Mouse (Mus musculus) limb, embryonic 12.5 days (tissue): Measurements from ENCODE around the gene Scd3. TPM values are rescaled to one million over a fixed set of nuclear protein-coding genes. Genes with fewer than 3 reads are reported as not detected.

ENCODE experiments used
- ATAC-seq: fragments of 200-750 bp; cut with Nextera tagmentation; 2 replicates; pipeline ENCODE4 v1.8.0; 2017; ENCODE audit warnings: low read depth, moderate TSS enrichment; ENCODE audit not compliant: insufficient number of reproducible peaks, insufficient read depth, low FRiP score, low TSS enrichment
- H3K27ac ChIP-seq: fragments of 300-500 bp; sonication (generic); 2 replicates; pipeline ENCODE4 v1.5.1; 2016; ENCODE audit warnings: mild to moderate bottlenecking, moderate library complexity
- H3K27me3 ChIP-seq: fragments of 300-500 bp; sonication (generic); 2 replicates; pipeline ENCODE4 v1.6.1; 2016; ENCODE audit warnings: mild to moderate bottlenecking, moderate library complexity
- H3K36me3 ChIP-seq: fragments of 300-500 bp; sonication (generic); 2 replicates; pipeline ENCODE4 v1.6.1; 2016; ENCODE audit warnings: mild to moderate bottlenecking, moderate library complexity
- H3K4me1 ChIP-seq: fragments of 300-500 bp; sonication (generic); replicated peaks from 2 replicates; pipeline ENCODE4 v1.6.1; 2016
- H3K4me2 ChIP-seq: fragments of 300-500 bp; sonication (generic); 2 replicates; pipeline ENCODE4 v1.6.1; 2016; ENCODE audit warnings: mild to moderate bottlenecking, moderate library complexity
- H3K4me3 ChIP-seq: fragments of 300-500 bp; sonication (generic); replicated peaks from 2 replicates; pipeline ENCODE4 v1.5.1; 2016; ENCODE audit warnings: mild to moderate bottlenecking
- H3K9ac ChIP-seq: fragments of 300-500 bp; sonication (generic); replicated peaks from 2 replicates; pipeline ENCODE4 v1.6.1; 2016; ENCODE audit warnings: mild to moderate bottlenecking, moderate library complexity
- H3K9me3 ChIP-seq: fragments of 300-500 bp; sonication (generic); 2 replicates; pipeline ENCODE4 v1.6.1; 2016; ENCODE audit warnings: mild to moderate bottlenecking, moderate library complexity
- WGBS: fragments of 180-500 bp; shearing (Covaris S2); methylation state at CpG from one replicate; pipeline ENCODE4 v1.1.7; 2016; 5-methylcytosine and 5-hydroxymethylcytosine counted together
- polyA plus RNA-seq: library from polyadenylated mRNA; unstranded; fragments of >200 nt; fragmentation: Nextera tagmentation; extraction: Ambion mirVana; gene quantifications from 2 replicates; pipeline ENCODE4 v1.2.1, GENCODE M21; 2016

The Scd3 gene
- polyA plus RNA-seq, 1 experiment from 2014 or later, result not detected

GRCm38 (mm10) chr19:44195138-44195537, 7.9 kb upstream of the Scd3 start:
- ATAC-seq, result no peak
- Histone ChIP-seq H3K4me2 (no peak overlapping the region), H3K9ac (no peak overlapping the region), H3K27ac (no peak overlapping the region), H3K36me3 (no peaks in the 10 kb centered on the region), H3K27me3 (no peaks in the 10 kb centered on the region), H3K4me3 (no peak overlapping the region), H3K4me1 (no peaks in the 10 kb centered on the region), H3K9me3 (no peaks in the 10 kb centered on the region)
- 16% methylated on average over 7 of the region's 7 CpGs for WGBS

- Histone ChIP-seq H3K4me1 (no peaks in the 10 kb centered on the region), H3K27ac (no peak overlapping the region), H3K4me3 (no peak overlapping the region), H3K27me3 (no peaks in the 10 kb centered on the region), H3K36me3 (no peaks in the 10 kb centered on the region), H3K9ac (no peak overlapping the region), H3K4me2 (no peak overlapping the region), H3K9me3 (no peaks in the 10 kb centered on the region)
- 85% methylated on average over 10 of the region's 10 CpGs for WGBS
- no peak for ATAC-seq
Observed at GRCm38 (mm10) chr19:44197053-44197852, 5.8 kb upstream of the Scd3 start.

- Histone ChIP-seq H3K9ac (no peak overlapping the region), H3K27me3 (no peaks in the 10 kb centered on the region), H3K4me2 (no peak overlapping the region), H3K9me3 (no peaks in the 10 kb centered on the region), H3K4me1 (no peaks in the 10 kb centered on the region), H3K36me3 (no peaks in the 10 kb centered on the region), H3K27ac (no peak overlapping the region), H3K4me3 (no peak overlapping the region)
- whole genome bisulfite sequencing, result 87% methylated on average over 6 of the region's 6 CpGs
- ATAC-seq, result no peak
Observed at GRCm38 (mm10) chr19:44198494-44198893, 4.6 kb upstream of the Scd3 start.

GRCm38 (mm10) chr19:44198964-44199363, 4.1 kb upstream of the Scd3 start:
- Histone ChIP-seq H3K9me3 (no peaks in the 10 kb centered on the region), H3K4me1 (no peaks in the 10 kb centered on the region), H3K4me3 (no peak overlapping the region), H3K9ac (no peak overlapping the region), H3K27me3 (no peaks in the 10 kb centered on the region), H3K36me3 (no peaks in the 10 kb centered on the region), H3K27ac (no peak overlapping the region), H3K4me2 (no peak overlapping the region)
- 76% methylated on average over 2 of the region's 2 CpGs for WGBS
- ATAC-seq, result no peak

GRCm38 (mm10) chr19:44207079-44207478, 4.0 kb downstream of the Scd3 start:
- no peaks in the 10 kb centered on the region for H3K36me3 ChIP-seq
- H3K9ac ChIP-seq, result no peak overlapping the region
- no peaks in the 10 kb centered on the region for H3K27me3 ChIP-seq
- H3K27ac ChIP-seq, result no peak overlapping the region
- H3K9me3 ChIP-seq, result no peaks in the 10 kb centered on the region
- no peak overlapping the region for H3K4me2 ChIP-seq
- H3K4me3 ChIP-seq, result no peak overlapping the region
- no peak for ATAC-seq
- H3K4me1 ChIP-seq, result no peaks in the 10 kb centered on the region
- 68% methylated on average over 2 of the region's 2 CpGs for WGBS

GRCm38 (mm10) chr19:44215255-44215654, 12.2 kb downstream of the Scd3 start:
- Histone ChIP-seq H3K27ac (no peak overlapping the region), H3K9me3 (no peaks in the 10 kb centered on the region), H3K4me2 (no peak overlapping the region), H3K4me3 (no peak overlapping the region), H3K27me3 (0 out of 2 replicates have a peak, but pooled peaks cover 3% of the 10 kb centered on the region), H3K36me3 (no peaks in the 10 kb centered on the region), H3K9ac (no peak overlapping the region), H3K4me1 (no peaks in the 10 kb centered on the region)
- 71% methylated on average over 12 of the region's 12 CpGs for WGBS
- ATAC-seq, result no peak

GRCm38 (mm10) chr19:44217958-44218525, 15.0 kb downstream of the Scd3 start:
- Histone ChIP-seq H3K36me3 (no peaks in the 10 kb centered on the region), H3K27me3 (0 out of 2 replicates have a peak, but pooled peaks cover 3% of the 10 kb centered on the region), H3K9me3 (no peaks in the 10 kb centered on the region), H3K4me1 (no peaks in the 10 kb centered on the region), H3K9ac (no peak overlapping the region), H3K27ac (no peak overlapping the region), H3K4me3 (no peak overlapping the region), H3K4me2 (no peak overlapping the region)
- ATAC-seq, result no peak
- 62% methylated on average over 3 of the region's 3 CpGs for WGBS

- H3K9me3 ChIP-seq, result no peaks in the 10 kb centered on the region
- H3K9ac ChIP-seq, result no peak overlapping the region
- no peak for ATAC-seq
- H3K4me1 ChIP-seq, result no peaks in the 10 kb centered on the region
- H3K4me2 ChIP-seq, result no peak overlapping the region
- no peak overlapping the region for H3K4me3 ChIP-seq
- H3K36me3 ChIP-seq, result no peaks in the 10 kb centered on the region
- H3K27me3 ChIP-seq, result no peaks in the 10 kb centered on the region
- WGBS, result 93% methylated on average over 5 of the region's 5 CpGs
- H3K27ac ChIP-seq, result no peak overlapping the region
Observed at GRCm38 (mm10) chr19:44225728-44226127, 22.7 kb downstream of the Scd3 start.

GRCm38 (mm10) chr19:44229776-44230175, 26.7 kb downstream of the Scd3 start:
- no peaks in the 10 kb centered on the region for H3K36me3 ChIP-seq
- no peaks in the 10 kb centered on the region for H3K27me3 ChIP-seq
- no peak overlapping the region for H3K9ac ChIP-seq
- H3K4me2 ChIP-seq, result no peak overlapping the region
- WGBS, result 66% methylated on average over 2 of the region's 2 CpGs
- H3K27ac ChIP-seq, result no peak overlapping the region
- H3K4me3 ChIP-seq, result no peak overlapping the region
- H3K9me3 ChIP-seq, result no peaks in the 10 kb centered on the region
- H3K4me1 ChIP-seq, result no peaks in the 10 kb centered on the region
- no peak for ATAC-seq

GRCm38 (mm10) chr19:44230212-44230611, 27.1 kb downstream of the Scd3 start:
- H3K36me3 ChIP-seq, result no peaks in the 10 kb centered on the region
- 82% methylated on average over 3 of the region's 3 CpGs for WGBS
- no peaks in the 10 kb centered on the region for H3K4me1 ChIP-seq
- H3K27ac ChIP-seq, result no peak overlapping the region
- H3K4me2 ChIP-seq, result no peak overlapping the region
- no peak overlapping the region for H3K9ac ChIP-seq
- H3K9me3 ChIP-seq, result no peaks in the 10 kb centered on the region
- no peak overlapping the region for H3K4me3 ChIP-seq
- ATAC-seq, result no peak
- no peaks in the 10 kb centered on the region for H3K27me3 ChIP-seq

- Histone ChIP-seq H3K27ac (no peak overlapping the region), H3K9ac (no peak overlapping the region), H3K27me3 (no peaks in the 10 kb centered on the region), H3K4me1 (no peaks in the 10 kb centered on the region), H3K36me3 (no peaks in the 10 kb centered on the region), H3K4me2 (no peak overlapping the region), H3K9me3 (no peaks in the 10 kb centered on the region), H3K4me3 (no peak overlapping the region)
- ATAC-seq, result no peak
- WGBS, result 91% methylated on average over 4 of the region's 4 CpGs
Observed at GRCm38 (mm10) chr19:44231608-44232151, 28.6 kb downstream of the Scd3 start.
